Mouse (Mus musculus) cortical plate, adult 2 months (tissue): ENCODE measurements around the gene Tenm4. TPM values are rescaled to one million over a fixed set of nuclear protein-coding genes. Genes with fewer than 3 reads are reported as not detected.

ENCODE experiments used
- H3K27ac ChIP-seq: fragments of 200-500 bp; 2 replicates; pipeline ENCODE4 v1.5.1; 2012; ENCODE audit warnings: low read length, control low read depth, inconsistent platforms; ENCODE audit not compliant: insufficient read depth
- H3K4me1 ChIP-seq: fragments of 200-500 bp; 2 replicates; pipeline ENCODE4 v1.6.1; 2011; ENCODE audit warnings: low read length; ENCODE audit not compliant: control insufficient read depth, insufficient read depth
- H3K4me3 ChIP-seq: fragments of 200-500 bp; 2 replicates; pipeline ENCODE4 v1.5.1; 2011; ENCODE audit warnings: mild to moderate bottlenecking, low read length, control low read depth; ENCODE audit not compliant: insufficient read depth
- CTCF ChIP-seq: fragments of 200-500 bp; IDR thresholded peaks from 2 replicates; pipeline ENCODE4 v1.5.1; 2011; ENCODE audit warnings: mild to moderate bottlenecking, control low read depth, low read length; ENCODE audit not compliant: insufficient read depth; ENCODE audit errors: extremely low read depth
- POLR2A ChIP-seq: fragments of 200-500 bp; IDR thresholded peaks from 2 replicates; pipeline ENCODE4 v1.6.1; 2011; ENCODE audit warnings: mild to moderate bottlenecking, low read length, control low read depth; ENCODE audit not compliant: insufficient read depth; ENCODE audit errors: extremely low read depth
- polyA plus RNA-seq: library from polyadenylated mRNA; depleted of rRNA; stranded (reverse); fragments of >200 nt; gene quantifications from 2 replicates; pipeline ENCODE4 v1.2.3, GENCODE M21; 2012

Gene Tenm4
- polyA plus RNA-seq, 1 experiment = 30.2 TPM

GRCm38 (mm10) chr7:96839586-96839985 lies 668.5 kb downstream of the Tenm4 start:
- Histone ChIP-seq H3K4me3 (no peak overlapping the region), H3K27ac (peak overlapping the region; percentile 53), H3K4me1 (0 out of 2 replicates have a peak, but pooled peaks cover 1% of the 10 kb centered on the region)
- TF ChIP-seq POLR2A = no peak
- TF ChIP-seq CTCF = no peak

GRCm38 (mm10) chr7:96842477-96843255 lies 671.6 kb downstream of the Tenm4 start:
- no peak overlapping the region for H3K27ac ChIP-seq
- H3K4me3 ChIP-seq = no peak overlapping the region
- TF ChIP-seq POLR2A = no peak
- TF ChIP-seq CTCF = no peak
- no peaks in the 10 kb centered on the region for H3K4me1 ChIP-seq

GRCm38 (mm10) chr7:96844104-96844894 lies 673.3 kb downstream of the Tenm4 start:
- no peak for TF ChIP-seq CTCF
- TF ChIP-seq POLR2A = no peak
- H3K4me1 ChIP-seq = no peaks in the 10 kb centered on the region
- no peak overlapping the region for H3K4me3 ChIP-seq
- H3K27ac ChIP-seq = no peak overlapping the region

- Histone ChIP-seq H3K27ac (no peak overlapping the region), H3K4me1 (no peaks in the 10 kb centered on the region), H3K4me3 (no peak overlapping the region)
- TF ChIP-seq CTCF (no peak), POLR2A (no peak)
Observed at GRCm38 (mm10) chr7:96852781-96853180, 681.7 kb downstream of the Tenm4 start.

GRCm38 (mm10) chr7:96855867-96856406 lies 684.9 kb downstream of the Tenm4 start:
- TF ChIP-seq CTCF (no peak), POLR2A (no peak)
- Histone ChIP-seq H3K4me1 (no peaks in the 10 kb centered on the region), H3K27ac (no peak overlapping the region), H3K4me3 (no peak overlapping the region)

- Histone ChIP-seq H3K27ac (no peak overlapping the region), H3K4me3 (no peak overlapping the region), H3K4me1 (no peaks in the 10 kb centered on the region)
- TF ChIP-seq CTCF (no peak), POLR2A (no peak)
Observed at GRCm38 (mm10) chr7:96856518-96856917, 685.5 kb downstream of the Tenm4 start.

GRCm38 (mm10) chr7:96859077-96859476 lies 688.0 kb downstream of the Tenm4 start:
- H3K4me3 ChIP-seq = no peak overlapping the region
- no peaks in the 10 kb centered on the region for H3K4me1 ChIP-seq
- TF ChIP-seq CTCF (no peak), POLR2A (no peak)
- H3K27ac ChIP-seq = no peak overlapping the region

GRCm38 (mm10) chr7:96859684-96860083 lies 688.6 kb downstream of the Tenm4 start:
- no peak overlapping the region for H3K4me3 ChIP-seq
- TF ChIP-seq CTCF (no peak), POLR2A (no peak)
- H3K4me1 ChIP-seq = no peaks in the 10 kb centered on the region
- no peak overlapping the region for H3K27ac ChIP-seq

- no peak overlapping the region for H3K4me3 ChIP-seq
- H3K27ac ChIP-seq = no peak overlapping the region
- TF ChIP-seq POLR2A = no peak
- H3K4me1 ChIP-seq = no peaks in the 10 kb centered on the region
Observed at GRCm38 (mm10) chr7:96860650-96861049, 689.6 kb downstream of the Tenm4 start.
